Mouse (Mus musculus) v-Abl transformed pro-B cells (cell line): ENCODE results near the gene Dnajb3.
"Not testable (repeated sequence)": the region's sequence is repeated elsewhere in the genome, so short reads cannot be mapped to it uniquely, and the experiment has no call there.

Experiments used
- in situ Hi-C, 2 experiments: fragments of 400-800 bp; cut with MboI; formaldehyde crosslinking; loops; one replicate each; pipeline ENCODE4 v1.15.1; 2025; ENCODE audit not compliant: unreplicated experiment in 2 of 2

The Dnajb3 gene

GRCm38 (mm10) chr1:88232664-88233380 is 27.2 kb upstream of the Dnajb3 start:
- in situ Hi-C loops = no loop called here

GRCm38 (mm10) chr1:88231803-88232499 is 26.4 kb upstream of the Dnajb3 start:
- in situ Hi-C loops = no loop called here

- in situ Hi-C loops = no loop called here
These were observed 25.6 kb upstream of the Dnajb3 start for GRCm38 (mm10) chr1:88230981-88231802.

DNA sequence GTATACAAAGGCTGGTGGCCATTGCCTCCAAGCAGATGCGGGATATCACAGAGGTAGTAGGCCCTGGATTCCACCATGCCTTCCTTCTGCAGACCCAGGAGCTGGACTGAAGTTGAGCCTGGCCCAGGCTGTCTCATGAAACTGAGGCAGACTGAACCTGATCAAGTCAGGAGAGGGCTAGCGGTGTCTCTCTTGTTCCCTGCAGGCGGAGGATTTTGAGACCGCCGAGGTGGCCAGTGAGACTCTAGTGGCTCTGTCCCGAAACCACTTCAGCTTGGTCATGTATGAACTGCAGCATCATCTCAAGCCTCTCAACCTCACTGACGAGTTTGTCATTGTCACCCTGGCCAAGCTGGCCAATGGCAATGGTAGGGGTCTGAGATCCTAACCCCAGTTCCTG is 24.8 kb upstream of the Dnajb3 start:
- in situ Hi-C loops = no loop called here

DNA sequence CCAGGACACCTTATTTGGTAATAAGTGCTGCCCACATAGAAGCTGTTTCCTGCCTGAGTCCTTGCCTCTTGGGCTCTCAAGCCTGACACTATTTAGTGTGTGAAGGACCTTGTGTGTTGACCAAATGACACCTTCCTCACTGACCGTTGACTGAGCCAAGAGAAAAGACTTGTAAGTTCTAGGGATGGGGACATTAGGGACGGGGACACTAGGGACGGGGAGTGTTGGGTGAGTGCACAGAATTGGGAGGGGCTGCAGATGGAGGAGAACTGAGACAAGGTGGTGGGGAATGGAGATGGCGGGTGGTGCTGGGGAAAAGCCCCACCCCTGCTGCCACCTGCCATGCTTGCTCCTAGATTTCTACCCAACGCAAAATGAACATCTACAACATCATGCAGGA is 24.4 kb upstream of the Dnajb3 start:
- in situ Hi-C loops = no loop called here

DNA sequence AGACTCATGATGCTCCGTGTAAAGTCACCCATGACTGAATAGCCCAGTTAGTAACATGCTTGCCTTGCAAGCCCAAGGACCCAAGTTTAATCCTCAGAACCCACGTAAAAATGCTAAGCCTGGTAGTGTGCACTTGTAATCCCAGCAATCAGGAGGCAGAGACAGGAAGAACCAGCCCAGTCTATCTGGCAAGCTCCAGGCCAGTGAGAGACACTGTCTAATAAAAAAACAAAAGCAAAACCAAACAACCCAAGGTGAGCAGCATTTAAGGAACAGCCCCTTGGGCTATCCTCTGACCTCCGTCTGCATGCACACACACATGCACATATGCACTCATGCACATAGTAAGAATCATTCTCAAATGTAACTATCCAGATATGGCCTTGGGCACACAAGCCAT is 24.0 kb upstream of the Dnajb3 start:
- in situ Hi-C loops = no loop called here

DNA sequence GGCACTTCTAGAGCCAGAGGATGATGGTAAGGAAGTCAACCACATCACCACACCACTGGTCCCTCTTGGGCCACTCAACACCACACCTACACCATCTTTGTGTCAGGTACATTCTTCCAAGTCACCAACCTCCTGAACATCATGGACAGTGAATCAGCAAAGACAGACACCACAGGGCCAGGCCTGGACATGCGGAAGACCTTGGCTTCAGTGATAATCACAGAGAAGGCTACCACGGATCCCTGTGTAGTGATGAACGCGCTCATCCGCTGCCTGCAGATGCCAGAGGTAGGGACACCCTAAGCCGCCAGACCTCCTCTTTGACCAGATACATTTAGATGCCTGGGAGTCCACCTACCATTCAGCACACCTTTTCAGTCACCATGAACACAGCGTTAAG is 22.5 kb upstream of the Dnajb3 start:
- in situ Hi-C loops = no loop called here

DNA sequence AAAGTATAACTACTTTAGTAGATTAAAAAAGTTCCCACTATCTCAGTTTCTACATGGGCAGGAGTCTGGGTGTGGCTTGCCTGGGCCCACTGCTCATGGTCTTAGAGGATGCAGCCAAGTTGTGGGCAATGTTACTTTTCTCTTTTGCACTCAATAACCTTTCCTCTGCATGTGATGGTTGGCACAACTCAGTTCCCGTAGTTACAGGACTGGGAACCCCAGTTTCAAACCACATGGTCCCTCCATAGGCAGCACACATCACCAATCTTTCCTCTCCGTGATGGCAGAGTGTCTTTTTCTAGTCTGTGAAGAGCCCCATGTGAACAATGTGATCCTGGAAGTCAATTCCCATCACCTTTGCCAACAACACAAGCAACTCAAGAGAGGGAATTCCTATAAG is 21.9 kb upstream of the Dnajb3 start:
- in situ Hi-C loops = no loop called here

DNA sequence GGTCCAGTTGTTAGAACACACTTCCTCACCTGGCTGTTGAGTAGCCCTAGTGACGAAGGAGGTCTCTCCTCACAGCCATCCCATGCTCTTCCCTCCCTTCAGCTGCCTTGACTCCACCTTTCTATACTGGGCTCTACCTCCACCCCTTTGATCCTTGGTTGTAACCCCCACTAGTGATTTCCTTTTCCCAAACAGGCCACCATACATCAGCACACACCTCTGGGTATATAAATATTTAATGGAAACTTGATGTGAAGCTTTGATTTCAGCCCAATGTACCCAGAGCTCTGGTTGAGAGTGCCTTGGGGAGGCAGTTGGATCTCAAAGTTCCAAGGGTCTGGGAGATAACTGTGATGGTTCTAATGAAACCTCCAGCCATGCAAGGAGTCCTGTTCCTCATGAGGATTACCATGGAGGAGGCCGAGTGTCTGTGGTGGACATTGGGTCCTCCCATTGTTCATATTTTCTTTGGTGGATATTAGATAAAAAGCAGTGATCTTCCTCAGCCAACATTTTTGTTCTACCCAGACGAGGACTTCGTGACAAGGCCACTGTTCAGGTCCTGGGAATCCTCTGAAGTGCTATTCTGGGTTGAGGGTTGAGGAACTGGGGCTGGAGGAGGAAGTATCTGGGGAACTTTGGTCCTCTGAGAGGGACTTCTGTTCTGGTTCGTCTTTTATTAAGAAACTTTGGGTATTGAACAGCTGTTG is 21.2 kb upstream of the Dnajb3 start, which contains the start of gene Mroh2a:
TSS of gene Mroh2a (plus strand) at position 317 of the 710 bp plus-strand sequence.
- in situ Hi-C loops = no loop called here

GRCm38 (mm10) chr1:88225741-88226140 is 20.2 kb upstream of the Dnajb3 start:
- in situ Hi-C loops = no loop called here

- in situ Hi-C loops = not testable (repeated sequence)
These were observed 19.7 kb upstream of the Dnajb3 start for GRCm38 (mm10) chr1:88225301-88225700.

DNA sequence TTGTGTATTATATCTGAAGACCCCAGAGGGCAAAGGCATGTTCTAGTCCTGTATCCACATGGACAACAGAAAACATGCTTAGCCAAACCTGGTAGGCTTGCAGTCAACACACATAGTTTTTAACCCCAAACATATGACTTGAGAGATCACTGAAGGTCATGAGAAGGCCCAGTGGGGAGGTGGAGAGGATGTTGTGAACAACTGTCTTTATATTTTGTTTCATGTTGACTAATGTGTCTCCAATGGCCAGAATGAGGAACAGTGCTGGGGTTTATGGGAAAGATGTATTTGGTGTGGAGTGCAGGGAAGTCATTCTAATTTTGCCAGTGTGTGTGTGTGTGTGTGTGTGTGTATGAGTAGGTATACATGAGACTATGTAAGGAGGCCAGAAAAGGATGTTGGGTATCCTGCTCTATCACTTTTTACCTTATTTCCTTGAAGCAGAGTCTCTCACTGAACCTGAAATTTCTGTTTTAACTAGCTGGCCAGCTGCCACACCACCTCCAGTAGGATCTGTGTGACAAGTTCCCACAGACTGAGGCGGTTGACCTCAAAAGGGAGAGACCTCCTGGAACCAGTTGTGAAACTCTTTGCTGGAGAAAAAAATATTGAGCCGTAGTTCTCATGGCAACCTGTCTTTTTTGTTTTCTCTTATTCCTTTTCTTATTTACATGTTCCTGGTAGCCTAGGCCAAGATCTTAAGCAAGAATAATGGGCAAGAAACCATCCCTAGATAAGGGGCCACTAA is 18.6 kb upstream of the Dnajb3 start:
- in situ Hi-C loops = no loop called here

DNA sequence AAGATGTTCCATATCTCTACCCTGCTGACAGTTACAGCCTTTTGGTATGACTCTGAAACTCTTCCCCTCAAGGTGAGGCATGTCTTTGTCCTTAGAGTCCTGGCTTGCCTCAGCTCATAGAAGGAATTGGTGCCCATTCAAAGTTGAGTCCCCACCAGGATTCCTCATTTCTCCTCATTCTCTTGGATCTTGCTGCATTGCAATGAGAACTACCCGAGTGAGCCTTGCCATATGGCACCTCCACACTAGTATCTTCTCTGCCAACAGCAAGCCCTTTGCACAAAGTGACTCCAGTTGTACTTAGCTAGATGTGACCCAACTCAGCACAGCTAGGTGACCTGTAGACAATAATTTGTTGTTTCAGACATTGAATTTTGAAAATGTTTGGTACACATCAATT is 18.0 kb upstream of the Dnajb3 start:
- in situ Hi-C loops = no loop called here

GRCm38 (mm10) chr1:88223011-88223515 is 17.5 kb upstream of the Dnajb3 start:
- in situ Hi-C loops = not testable (repeated sequence)

- in situ Hi-C loops = no loop called here
These were observed 16.6 kb upstream of the Dnajb3 start for GRCm38 (mm10) chr1:88222216-88222615.

DNA sequence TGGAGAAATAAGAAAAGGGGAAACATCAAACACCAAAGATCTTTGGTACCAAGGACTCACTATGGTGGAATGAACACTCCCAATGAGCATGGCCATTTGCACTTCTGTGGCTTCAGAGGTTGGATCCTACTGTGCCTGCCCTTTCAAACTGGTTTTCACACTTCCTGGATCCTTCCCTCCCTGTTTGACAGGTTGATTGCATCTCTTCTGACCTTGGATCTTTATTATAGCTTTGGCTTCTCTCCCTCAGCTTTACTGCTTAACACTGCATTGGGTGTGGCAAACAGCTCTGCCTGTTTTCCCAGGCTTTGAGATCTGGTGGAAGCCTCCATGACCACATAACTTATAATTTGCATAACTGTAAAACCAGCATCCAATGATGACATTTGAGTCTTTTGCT is 14.8 kb upstream of the Dnajb3 start:
- in situ Hi-C loops = no loop called here

DNA sequence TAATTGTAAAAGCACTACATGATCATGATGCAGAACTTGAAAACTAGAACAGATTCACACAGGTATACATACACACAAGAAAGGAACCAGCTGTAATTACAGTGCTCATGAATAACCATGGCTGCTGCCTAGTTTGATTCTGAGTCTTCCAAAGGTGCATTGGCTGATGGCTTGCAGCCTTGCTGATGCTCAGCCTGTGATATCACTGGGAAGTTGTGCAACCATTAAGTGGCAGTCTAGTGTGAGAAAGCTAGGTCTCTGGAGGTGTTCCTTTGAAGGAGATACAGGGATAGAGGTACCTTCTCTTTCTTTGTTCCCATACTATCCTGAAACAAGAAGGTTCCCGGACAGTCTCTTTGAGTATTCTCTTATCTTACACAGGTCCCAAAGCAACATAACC is 13.5 kb upstream of the Dnajb3 start:
- in situ Hi-C loops = no loop called here

- in situ Hi-C loops = no loop called here
These were observed 13.0 kb upstream of the Dnajb3 start for GRCm38 (mm10) chr1:88218591-88218990.

GRCm38 (mm10) chr1:88218051-88218450 is 12.5 kb upstream of the Dnajb3 start:
- in situ Hi-C loops = no loop called here

DNA sequence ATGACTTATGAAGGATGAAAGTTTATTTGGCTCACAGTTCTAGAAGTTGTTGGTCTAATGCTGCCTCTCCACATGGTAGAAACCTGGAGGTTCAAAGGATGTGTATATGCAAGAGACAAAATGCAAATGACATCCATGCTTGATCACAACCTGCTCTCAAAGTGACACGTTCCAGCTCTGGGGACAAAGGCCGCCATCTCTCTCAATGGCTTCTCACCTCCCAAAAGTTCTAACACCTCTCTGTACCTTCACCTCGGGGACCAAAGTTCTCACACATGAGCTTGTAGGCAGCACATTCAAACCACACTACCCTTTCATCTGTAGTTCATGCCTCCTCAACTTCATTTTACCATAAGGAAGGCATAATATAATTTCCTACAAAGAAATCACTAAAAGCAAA is 12.0 kb upstream of the Dnajb3 start:
- in situ Hi-C loops = no loop called here
